Mouse (Mus musculus) testis, adult 2 months (tissue): Measurements from ENCODE around the gene B430305J03Rik. TPM values are rescaled to one million over a fixed set of nuclear protein-coding genes. Genes with fewer than 3 reads are reported as not detected.
A peak's percentile ranks its signal among the peaks of the same experiment; 100 is the strongest.

Experiments used
- H3K27ac ChIP-seq: fragments of 200-500 bp; 2 replicates; pipeline ENCODE4 v1.5.1; 2012; ENCODE audit warnings: low read depth, low read length; ENCODE audit not compliant: control insufficient read depth, insufficient read depth
- H3K27me3 ChIP-seq: fragments of 200-500 bp; 2 replicates; pipeline ENCODE4 v1.6.1; 2012; ENCODE audit warnings: mild to moderate bottlenecking, low read length, moderate library complexity; ENCODE audit not compliant: control insufficient read depth, insufficient read depth
- H3K36me3 ChIP-seq: fragments of 200-500 bp; 2 replicates; pipeline ENCODE4 v1.6.1; 2012; ENCODE audit warnings: mild to moderate bottlenecking, low read length; ENCODE audit not compliant: control insufficient read depth, insufficient read depth
- H3K4me1 ChIP-seq: fragments of 200-500 bp; 2 replicates; pipeline ENCODE4 v1.6.1; 2012; ENCODE audit warnings: low read length; ENCODE audit not compliant: control insufficient read depth, insufficient read depth
- H3K4me3 ChIP-seq: fragments of 200-500 bp; 2 replicates; pipeline ENCODE4 v1.5.1; 2012; ENCODE audit warnings: low read depth, mild to moderate bottlenecking, low read length, moderate library complexity, mixed read lengths; ENCODE audit not compliant: control insufficient read depth
- CTCF ChIP-seq: fragments of 200-500 bp; IDR thresholded peaks from 2 replicates; pipeline ENCODE4 v1.5.1; 2012; ENCODE audit warnings: low read depth, mild to moderate bottlenecking, inconsistent platforms, low read length, moderate library complexity; ENCODE audit not compliant: control insufficient read depth, insufficient read depth, insufficient replicate concordance
- POLR2A ChIP-seq: fragments of 200-500 bp; IDR thresholded peaks from 2 replicates; pipeline ENCODE4 v1.6.1; 2012; ENCODE audit warnings: low read depth, mild to moderate bottlenecking, inconsistent platforms, low read length, moderate library complexity; ENCODE audit not compliant: control insufficient read depth
- polyA plus RNA-seq: library from polyadenylated mRNA; depleted of rRNA; stranded (reverse); fragments of >200 nt; gene quantifications from 2 replicates; pipeline ENCODE4 v1.2.3, GENCODE M21; 2012

The B430305J03Rik gene
- polyA plus RNA-seq, 1 experiment, result 0.07 TPM

GRCm38 (mm10) chr3:61348036-61348614 lies 17.6 kb downstream of the B430305J03Rik start:
- Histone ChIP-seq H3K4me1 (no peaks in the 10 kb centered on the region), H3K36me3 (no peaks in the 10 kb centered on the region), H3K27me3 (no peaks in the 10 kb centered on the region), H3K27ac (no peak overlapping the region), H3K4me3 (no peak overlapping the region)
- TF ChIP-seq CTCF (no peak), POLR2A (no peak)

GRCm38 (mm10) chr3:61345636-61346035 lies 20.1 kb downstream of the B430305J03Rik start:
- Histone ChIP-seq H3K27ac (no peak overlapping the region), H3K4me1 (no peaks in the 10 kb centered on the region), H3K27me3 (no peaks in the 10 kb centered on the region), H3K36me3 (no peaks in the 10 kb centered on the region), H3K4me3 (no peak overlapping the region)
- TF ChIP-seq POLR2A (no peak), CTCF (no peak)

GRCm38 (mm10) chr3:61344031-61344430 lies 21.7 kb downstream of the B430305J03Rik start:
- Histone ChIP-seq H3K4me1 (no peaks in the 10 kb centered on the region), H3K36me3 (no peaks in the 10 kb centered on the region), H3K4me3 (no peak overlapping the region), H3K27ac (no peak overlapping the region), H3K27me3 (no peaks in the 10 kb centered on the region)
- TF ChIP-seq POLR2A, result no peak
- TF ChIP-seq CTCF, result no peak

- Histone ChIP-seq H3K27ac (no peak overlapping the region), H3K4me1 (no peaks in the 10 kb centered on the region)
Observed at GRCm38 (mm10) chr3:61340321-61340720, 25.4 kb downstream of the B430305J03Rik start.

GRCm38 (mm10) chr3:61337230-61337629 lies 28.5 kb downstream of the B430305J03Rik start:
- Histone ChIP-seq H3K36me3 (no peaks in the 10 kb centered on the region), H3K4me1 (no peaks in the 10 kb centered on the region), H3K27ac (no peak overlapping the region), H3K4me3 (no peak overlapping the region), H3K27me3 (no peaks in the 10 kb centered on the region)
- no peak for TF ChIP-seq POLR2A
- TF ChIP-seq CTCF, result no peak

More at GRCm38 (mm10) chr3:61340321-61340720, 25.4 kb downstream of the B430305J03Rik start:
- no peaks in the 10 kb centered on the region for H3K27me3 ChIP-seq
- H3K36me3 ChIP-seq, result no peaks in the 10 kb centered on the region
- no peak for TF ChIP-seq CTCF
- TF ChIP-seq POLR2A, result no peak
- H3K4me3 ChIP-seq, result no peak overlapping the region

- TF ChIP-seq CTCF, result no peak
- TF ChIP-seq POLR2A, result no peak
- Histone ChIP-seq H3K27ac (no peak overlapping the region), H3K4me3 (no peak overlapping the region), H3K4me1 (no peaks in the 10 kb centered on the region), H3K36me3 (no peaks in the 10 kb centered on the region), H3K27me3 (no peaks in the 10 kb centered on the region)
Observed at GRCm38 (mm10) chr3:61336205-61336604, 29.5 kb downstream of the B430305J03Rik start.

GRCm38 (mm10) chr3:61321632-61322031 lies 44.1 kb downstream of the B430305J03Rik start:
- Histone ChIP-seq H3K36me3 (no peaks in the 10 kb centered on the region), H3K27ac (peak overlapping the region; percentile 81), H3K4me3 (no peak overlapping the region), H3K27me3 (no peaks in the 10 kb centered on the region), H3K4me1 (no peaks in the 10 kb centered on the region)
- TF ChIP-seq CTCF, result no peak
- no peak for TF ChIP-seq POLR2A
